Mouse (Mus musculus) limb, embryonic 13.5 days (tissue): Measurements from ENCODE around the gene Rnf19b. TPM values are rescaled to one million over a fixed set of nuclear protein-coding genes. Genes with fewer than 3 reads are reported as not detected.

Experiments
- ATAC-seq: fragments of 200-750 bp; cut with Nextera tagmentation; 2 replicates; pipeline ENCODE4 v1.8.0; 2017; ENCODE audit warnings: low read depth, moderate number of reproducible peaks, moderate TSS enrichment; ENCODE audit not compliant: low FRiP score
- H3K27ac ChIP-seq: fragments of 300-500 bp; sonication (generic); 2 replicates; pipeline ENCODE4 v1.5.1; 2015; ENCODE audit warnings: inconsistent platforms, mild to moderate bottlenecking, moderate library complexity
- H3K27me3 ChIP-seq: fragments of 300-500 bp; sonication (generic); 2 replicates; pipeline ENCODE4 v1.6.1; 2015; ENCODE audit warnings: mild to moderate bottlenecking, inconsistent platforms
- H3K36me3 ChIP-seq: fragments of 300-500 bp; sonication (generic); 2 replicates; pipeline ENCODE4 v1.6.1; 2015; ENCODE audit warnings: inconsistent platforms, mild to moderate bottlenecking, moderate library complexity
- H3K4me1 ChIP-seq: fragments of 300-500 bp; sonication (generic); 2 replicates; pipeline ENCODE4 v1.6.1; 2015; ENCODE audit warnings: inconsistent platforms
- H3K4me2 ChIP-seq: fragments of 300-500 bp; sonication (generic); replicated peaks from 2 replicates; pipeline ENCODE4 v1.6.1; 2015; ENCODE audit warnings: inconsistent platforms, mild to moderate bottlenecking, moderate library complexity
- H3K4me3 ChIP-seq: fragments of 300-500 bp; sonication (generic); 2 replicates; pipeline ENCODE4 v1.5.1; 2015; ENCODE audit warnings: moderate library complexity, mild to moderate bottlenecking, inconsistent platforms
- H3K9ac ChIP-seq: fragments of 300-500 bp; sonication (generic); 2 replicates; pipeline ENCODE4 v1.6.1; 2015; ENCODE audit warnings: mild to moderate bottlenecking, inconsistent platforms
- H3K9me3 ChIP-seq: fragments of 300-500 bp; sonication (generic); 2 replicates; pipeline ENCODE4 v1.6.1; 2016; ENCODE audit warnings: inconsistent platforms
- WGBS: fragments of 180-500 bp; shearing (Covaris S2); methylation state at CpG from one replicate; pipeline ENCODE4 v1.1.7; 2015; 5-methylcytosine and 5-hydroxymethylcytosine counted together
- polyA plus RNA-seq: library from polyadenylated mRNA; unstranded; fragments of >200 nt; fragmentation: Nextera tagmentation; extraction: Ambion mirVana; gene quantifications from 2 replicates; pipeline ENCODE4 v1.2.1, GENCODE M21; 2015

The Rnf19b gene
- polyA plus RNA-seq, 1 experiment from 2014 or later = 8.5 TPM

DNA sequence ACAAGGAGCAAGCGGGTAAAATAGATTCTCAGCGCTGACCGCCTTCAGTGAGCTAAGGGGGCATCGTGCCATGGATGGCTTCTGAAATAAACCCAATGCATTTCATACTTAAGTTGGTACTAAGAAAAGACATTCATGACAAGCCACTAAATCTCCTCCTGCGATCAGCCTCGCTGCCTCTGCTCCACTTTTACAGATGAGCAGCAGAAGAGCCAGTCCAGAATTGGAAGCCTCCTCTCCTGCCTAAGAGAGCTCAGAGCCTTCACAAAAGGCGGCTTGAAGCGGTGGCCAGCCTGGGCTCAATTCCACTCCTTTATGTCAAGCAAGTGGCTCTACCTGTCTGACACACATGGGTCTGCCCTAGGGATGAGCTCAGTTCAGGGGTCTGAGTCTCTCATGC, 58.6 kb downstream of the Rnf19b start:
- 95% methylated on average over 8 of the region's 8 CpGs for WGBS
- H3K27ac ChIP-seq = no peak overlapping the region
- no peak for ATAC-seq
- no peaks in the 10 kb centered on the region for H3K36me3 ChIP-seq
- H3K4me2 ChIP-seq = no peak overlapping the region
- H3K4me1 ChIP-seq = peaks cover 24% of the 10 kb centered on the region
- peaks cover 68% of the 10 kb centered on the region for H3K27me3 ChIP-seq
- H3K9ac ChIP-seq = no peak overlapping the region
- no peak overlapping the region for H3K4me3 ChIP-seq
- H3K9me3 ChIP-seq = no peaks in the 10 kb centered on the region

DNA sequence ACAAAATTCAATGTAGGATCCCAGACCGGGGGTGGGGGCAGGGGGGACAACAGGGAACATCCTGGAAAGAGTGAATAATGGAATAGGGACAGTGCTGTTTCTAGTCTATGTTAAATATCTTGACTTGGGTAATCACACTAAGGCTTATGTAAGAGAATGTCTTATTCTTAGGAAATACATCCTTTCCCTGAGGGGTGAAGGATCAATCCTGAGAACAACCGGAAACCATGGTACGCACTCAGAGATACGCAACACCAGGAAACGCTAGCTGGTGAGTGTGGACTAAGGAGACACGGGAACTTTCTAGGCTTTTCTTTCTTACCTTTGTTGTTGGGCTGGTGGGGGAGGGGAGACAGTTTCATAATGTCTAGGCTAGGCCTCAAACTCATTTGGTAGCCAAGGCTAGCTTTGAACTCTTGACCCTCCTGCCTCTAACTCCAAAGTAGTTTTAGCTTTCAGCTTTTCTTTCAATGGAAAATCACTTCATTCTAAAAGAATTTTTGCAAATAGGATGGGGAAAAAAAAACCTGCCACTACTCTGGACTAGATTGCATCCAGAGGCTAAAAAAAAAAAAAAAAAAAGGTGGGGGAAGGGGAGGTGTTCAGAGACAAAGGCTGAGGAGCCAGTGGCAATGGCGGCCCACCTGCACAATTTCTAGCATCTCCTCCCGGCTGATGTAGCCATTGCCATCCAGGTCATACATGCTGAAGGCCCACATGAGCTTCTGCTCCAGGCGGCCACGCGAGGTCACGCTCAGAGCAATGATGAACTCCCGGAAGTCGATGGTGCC, 59.8 kb downstream of the Rnf19b start:
- no peaks in the 10 kb centered on the region for H3K9me3 ChIP-seq
- H3K4me2 ChIP-seq = no peak overlapping the region
- 85% methylated on average over 14 of the region's 14 CpGs for WGBS
- no peaks in the 10 kb centered on the region for H3K36me3 ChIP-seq
- H3K9ac ChIP-seq = no peak overlapping the region
- ATAC-seq = no peak
- peaks cover 79% of the 10 kb centered on the region for H3K27me3 ChIP-seq
- no peak overlapping the region for H3K4me3 ChIP-seq
- peaks cover 19% of the 10 kb centered on the region for H3K4me1 ChIP-seq
- H3K27ac ChIP-seq = no peak overlapping the region

DNA sequence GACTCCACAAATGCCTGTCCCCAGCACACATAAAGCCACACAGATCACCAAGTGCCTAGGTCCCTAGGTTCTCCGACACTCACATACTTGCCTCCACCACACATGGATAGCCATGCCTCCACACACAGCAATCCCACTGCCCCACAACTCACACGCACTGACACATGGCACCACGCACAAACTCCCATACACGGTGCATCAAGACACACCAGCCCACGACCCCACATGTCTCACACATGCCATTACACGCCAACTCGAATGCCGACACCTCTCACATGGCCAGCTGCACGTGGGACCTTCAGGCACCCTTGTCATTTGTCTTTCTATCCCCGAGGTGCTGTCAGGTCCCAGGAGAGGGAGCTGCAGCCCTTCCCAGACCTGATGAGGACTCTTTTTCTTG, 61.6 kb downstream of the Rnf19b start:
- no peak overlapping the region for H3K9ac ChIP-seq
- H3K4me2 ChIP-seq = no peak overlapping the region
- peaks cover 13% of the 10 kb centered on the region for H3K4me1 ChIP-seq
- H3K9me3 ChIP-seq = no peaks in the 10 kb centered on the region
- H3K36me3 ChIP-seq = no peaks in the 10 kb centered on the region
- WGBS = 67% methylated on average over 10 of the region's 10 CpGs
- ATAC-seq = no peak
- no peak overlapping the region for H3K4me3 ChIP-seq
- H3K27me3 ChIP-seq = peaks cover 84% of the 10 kb centered on the region
- no peak overlapping the region for H3K27ac ChIP-seq

GRCm38 (mm10) chr4:129120520-129121445, 62.7 kb downstream of the Rnf19b start:
- Histone ChIP-seq H3K27me3 (peaks cover 84% of the 10 kb centered on the region), H3K4me1 (peaks cover 23% of the 10 kb centered on the region), H3K9me3 (no peaks in the 10 kb centered on the region), H3K27ac (no peak overlapping the region), H3K4me2 (peak overlapping the region; percentile 94), H3K9ac (peak overlapping the region; percentile 54), H3K4me3 (peak overlapping the region; percentile 52), H3K36me3 (no peaks in the 10 kb centered on the region)
- WGBS = 1% methylated on average over 55 of the region's 59 CpGs
- peak; percentile 52 for ATAC-seq

DNA sequence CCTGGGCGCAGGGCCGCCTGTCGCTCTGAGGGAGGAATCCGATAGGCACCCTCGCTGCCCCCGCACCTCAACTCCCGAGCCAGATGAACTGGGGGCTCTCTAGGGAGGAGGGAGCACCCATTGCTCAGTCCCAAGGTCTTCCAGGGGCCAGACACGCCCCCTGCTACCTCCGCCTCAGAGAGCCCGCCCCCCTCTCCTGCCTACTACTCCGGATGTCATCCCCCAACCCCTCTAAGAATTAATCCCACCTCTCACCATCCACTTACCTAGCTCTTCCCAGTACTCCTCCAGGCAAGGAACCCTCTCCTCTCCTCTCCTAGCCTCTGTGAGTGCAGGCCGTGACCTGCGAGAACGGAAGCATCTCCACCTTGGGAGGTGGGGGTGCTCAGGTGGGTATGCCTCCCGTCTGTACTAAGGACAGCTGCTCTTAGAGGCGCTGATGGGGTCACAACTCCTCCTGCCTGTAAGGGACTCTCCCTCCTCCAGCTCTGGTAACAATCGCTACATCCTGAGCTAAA, 63.6 kb downstream of the Rnf19b start, which contains the start of gene Hpca:
TSS of gene Hpca (minus strand) at position 468 of the 518 bp plus-strand sequence.
- ATAC-seq = no peak
- no peaks in the 10 kb centered on the region for H3K36me3 ChIP-seq
- H3K27me3 ChIP-seq = peaks cover 88% of the 10 kb centered on the region
- H3K27ac ChIP-seq = no peak within 1 kb of the TSS
- peak within 1 kb of the TSS; percentile 94 for H3K4me2 ChIP-seq
- peak within 1 kb of the TSS; percentile 54 for H3K9ac ChIP-seq
- H3K4me3 ChIP-seq = peak within 1 kb of the TSS; percentile 52
- H3K4me1 ChIP-seq = peaks cover 28% of the 10 kb centered on the region
- H3K9me3 ChIP-seq = no peaks in the 10 kb centered on the region
- 1% methylated on average over 17 of the region's 17 CpGs for WGBS

- no peak overlapping the region for H3K9ac ChIP-seq
- peaks cover 28% of the 10 kb centered on the region for H3K4me1 ChIP-seq
- no peaks in the 10 kb centered on the region for H3K9me3 ChIP-seq
- H3K36me3 ChIP-seq = no peaks in the 10 kb centered on the region
- H3K27ac ChIP-seq = no peak overlapping the region
- peaks cover 86% of the 10 kb centered on the region for H3K27me3 ChIP-seq
- H3K4me3 ChIP-seq = no peak overlapping the region
- no peak overlapping the region for H3K4me2 ChIP-seq
- ATAC-seq = no peak
- WGBS = 27% methylated on average over 9 of the region's 9 CpGs
Measured at GRCm38 (mm10) chr4:129122107-129122506, 64.0 kb downstream of the Rnf19b start.

GRCm38 (mm10) chr4:129122719-129123118, 64.6 kb downstream of the Rnf19b start:
- no peak overlapping the region for H3K4me2 ChIP-seq
- no peak for ATAC-seq
- no peaks in the 10 kb centered on the region for H3K9me3 ChIP-seq
- no peak overlapping the region for H3K4me3 ChIP-seq
- H3K4me1 ChIP-seq = peaks cover 28% of the 10 kb centered on the region
- no peak overlapping the region for H3K9ac ChIP-seq
- WGBS = 35% methylated on average over 8 of the region's 8 CpGs
- H3K36me3 ChIP-seq = no peaks in the 10 kb centered on the region
- peaks cover 86% of the 10 kb centered on the region for H3K27me3 ChIP-seq
- no peak overlapping the region for H3K27ac ChIP-seq

DNA sequence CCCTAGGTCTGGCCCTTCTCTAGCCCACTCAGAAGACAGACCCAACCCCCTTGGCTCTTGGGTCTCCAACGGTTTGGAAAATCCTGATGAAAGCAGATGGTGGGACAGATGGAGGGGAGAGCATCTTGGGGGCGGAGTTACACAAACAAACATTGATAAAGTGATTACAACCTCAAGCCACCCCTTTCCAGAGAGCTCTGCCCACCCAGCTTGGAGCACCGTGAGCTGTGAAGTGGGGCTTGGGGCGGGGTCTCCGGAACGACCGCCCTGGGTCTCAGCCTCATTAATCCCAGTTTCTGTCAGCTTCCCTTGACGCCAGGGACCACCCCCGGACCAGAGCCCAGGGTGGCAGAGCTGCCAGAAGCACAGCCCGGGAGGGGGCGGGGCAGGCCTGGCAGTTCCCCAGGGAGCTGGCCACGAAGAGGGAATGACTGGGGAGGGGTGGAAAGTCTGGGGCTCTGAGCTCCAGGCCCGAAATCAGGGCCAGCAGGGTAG, 66.6 kb downstream of the Rnf19b start:
- Histone ChIP-seq H3K27ac (no peak overlapping the region), H3K27me3 (peaks cover 75% of the 10 kb centered on the region), H3K9ac (no peak overlapping the region), H3K4me3 (no peak overlapping the region), H3K9me3 (no peaks in the 10 kb centered on the region), H3K4me2 (no peak overlapping the region), H3K36me3 (no peaks in the 10 kb centered on the region), H3K4me1 (peaks cover 41% of the 10 kb centered on the region)
- WGBS = 4% methylated on average over 13 of the region's 13 CpGs
- no peak for ATAC-seq

GRCm38 (mm10) chr4:129125736-129126451, 67.8 kb downstream of the Rnf19b start:
- no peak for ATAC-seq
- Histone ChIP-seq H3K36me3 (no peaks in the 10 kb centered on the region), H3K9me3 (no peaks in the 10 kb centered on the region), H3K4me3 (no peak overlapping the region), H3K4me2 (peak overlapping the region; percentile 28; the same call in 1 of the 2 replicates), H3K27ac (no peak overlapping the region), H3K27me3 (peaks cover 63% of the 10 kb centered on the region), H3K9ac (no peak overlapping the region), H3K4me1 (peaks cover 50% of the 10 kb centered on the region)
- WGBS = 24% methylated on average over 19 of the region's 19 CpGs

DNA sequence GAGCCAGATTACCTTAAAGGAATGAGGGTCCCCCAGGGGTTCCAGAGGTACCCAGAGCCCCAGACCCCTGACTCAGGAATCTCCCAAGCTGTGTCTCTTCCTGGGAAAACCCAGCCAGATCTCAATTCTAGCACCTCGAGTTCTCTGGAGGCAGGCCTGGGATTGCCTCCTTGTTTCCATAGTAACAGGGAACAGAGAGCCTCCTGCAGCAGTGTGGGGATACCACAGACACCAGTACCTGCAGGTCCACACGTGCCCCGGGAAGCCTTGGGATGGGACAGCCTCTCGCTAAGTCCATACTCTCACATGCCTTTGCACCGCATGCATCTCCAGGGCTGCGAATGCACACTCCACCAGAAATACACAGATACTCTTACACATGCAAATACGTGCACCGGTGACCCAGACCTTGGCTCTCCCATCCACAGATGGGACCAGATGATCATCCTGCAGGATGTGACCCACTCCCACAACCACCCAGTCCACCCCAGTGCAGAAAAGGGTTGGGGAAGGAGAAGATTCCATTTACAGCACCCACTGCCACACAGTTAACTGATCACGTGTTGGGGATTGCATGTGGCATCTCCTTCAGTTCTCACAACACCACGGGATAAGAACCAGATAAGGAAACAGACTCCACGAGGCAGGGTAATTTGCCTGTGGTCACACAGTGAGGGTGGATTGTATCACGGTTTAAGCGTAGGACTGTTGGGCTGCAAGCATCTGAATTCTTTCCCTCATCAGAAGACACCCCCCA, 70.7 kb downstream of the Rnf19b start:
- peaks cover 48% of the 10 kb centered on the region for H3K4me1 ChIP-seq
- ATAC-seq = no peak
- no peak overlapping the region for H3K27ac ChIP-seq

GRCm38 (mm10) chr4:129129387-129129786, 71.3 kb downstream of the Rnf19b start:
- no peak overlapping the region for H3K4me3 ChIP-seq

More for the DNA sequence above, 70.7 kb downstream of the Rnf19b start:
- WGBS = 60% methylated on average over 13 of the region's 13 CpGs
- H3K4me3 ChIP-seq = no peak overlapping the region
- no peaks in the 10 kb centered on the region for H3K9me3 ChIP-seq
- H3K4me2 ChIP-seq = no peak overlapping the region
- no peak overlapping the region for H3K9ac ChIP-seq
- H3K36me3 ChIP-seq = no peaks in the 10 kb centered on the region
- peaks cover 34% of the 10 kb centered on the region for H3K27me3 ChIP-seq

More at GRCm38 (mm10) chr4:129129387-129129786, 71.3 kb downstream of the Rnf19b start:
- Histone ChIP-seq H3K4me1 (peaks cover 48% of the 10 kb centered on the region), H3K27ac (no peak overlapping the region), H3K4me2 (no peak overlapping the region), H3K9ac (no peak overlapping the region), H3K9me3 (no peaks in the 10 kb centered on the region), H3K27me3 (peaks cover 28% of the 10 kb centered on the region), H3K36me3 (no peaks in the 10 kb centered on the region)
- 32% methylated on average over 9 of the region's 9 CpGs for WGBS
- no peak for ATAC-seq
